Mouse (Mus musculus): ENCODE data around the gene Rap1gap. TPM values are rescaled to one million over a fixed set of nuclear protein-coding genes. Genes with fewer than 3 reads are reported as not detected.

The Rap1gap gene
- total RNA-seq (2021): 1 to 10 TPM; 8.0 to 9.4 TPM
- long read RNA-seq, experiment 1, partial matches to known transcripts: 9 of 12 reads
- long read RNA-seq, experiment 1, other reads (novel, unspliced or antisense): 2 of 12 reads
- long read RNA-seq, experiment 2, partial matches to known transcripts: 5 of 7 reads
- long read RNA-seq, experiment 2, other reads (novel, unspliced or antisense): 2 of 7 reads

- no peak for DNase-seq
These were observed at the start of gene Rap1gap for GRCm38 (mm10) chr4:137664433-137664979. Gene Rap1gap, plus strand, starts transcription at chr4:137664726.

GRCm38 (mm10) chr4:137622847-137623246 lies 41.7 kb upstream of the Rap1gap start:
- DNase-seq: no peak

- no peak for DNase-seq
These were observed 36.9 kb upstream of the Rap1gap start for GRCm38 (mm10) chr4:137627476-137628235.

GRCm38 (mm10) chr4:137628400-137628799 lies 36.1 kb upstream of the Rap1gap start:
- no peak for DNase-seq

GRCm38 (mm10) chr4:137629354-137629753 lies 35.2 kb upstream of the Rap1gap start:
- no peak for DNase-seq

- DNase-seq: no peak
These were observed 34.4 kb upstream of the Rap1gap start for GRCm38 (mm10) chr4:137630153-137630552.

GRCm38 (mm10) chr4:137631596-137631995 lies 32.9 kb upstream of the Rap1gap start:
- DNase-seq: no peak

- no peak for DNase-seq
These were observed 31.1 kb upstream of the Rap1gap start for GRCm38 (mm10) chr4:137633394-137633793.

- DNase-seq: no peak
These were observed 27.9 kb upstream of the Rap1gap start for GRCm38 (mm10) chr4:137636597-137636996.

GRCm38 (mm10) chr4:137641556-137641955 lies 23.0 kb upstream of the Rap1gap start:
- peak; percentile 18 for DNase-seq

- DNase-seq: no peak
These were observed 22.4 kb upstream of the Rap1gap start for GRCm38 (mm10) chr4:137642101-137642500.

GRCm38 (mm10) chr4:137643459-137643858 lies 21.1 kb upstream of the Rap1gap start:
- no peak for DNase-seq

GRCm38 (mm10) chr4:137646262-137646661 lies 18.3 kb upstream of the Rap1gap start:
- DNase-seq: no peak

GRCm38 (mm10) chr4:137647648-137648047 lies 16.9 kb upstream of the Rap1gap start:
- no peak for DNase-seq

- no peak for DNase-seq
These were observed 16.3 kb upstream of the Rap1gap start for GRCm38 (mm10) chr4:137648230-137648629.

GRCm38 (mm10) chr4:137650912-137651311 lies 13.6 kb upstream of the Rap1gap start:
- no peak for DNase-seq

- DNase-seq: no peak
These were observed 11.6 kb upstream of the Rap1gap start for GRCm38 (mm10) chr4:137652835-137653346.

GRCm38 (mm10) chr4:137655241-137656031 lies 9.1 kb upstream of the Rap1gap start:
- no peak for DNase-seq

GRCm38 (mm10) chr4:137657674-137658073 lies 6.9 kb upstream of the Rap1gap start:
- DNase-seq: no peak

GRCm38 (mm10) chr4:137659541-137659940 lies 5.0 kb upstream of the Rap1gap start:
- DNase-seq: no peak

- DNase-seq: no peak
These were observed 4.0 kb upstream of the Rap1gap start for GRCm38 (mm10) chr4:137660364-137661077.

GRCm38 (mm10) chr4:137661078-137661450 lies 3.5 kb upstream of the Rap1gap start:
- no peak for DNase-seq

Measured in gastrocnemius, postnatal 25 days (tissue).